Mouse (Mus musculus) testis, postnatal 14 days (tissue): Measurements from ENCODE around the gene Olfr1214.
"Not testable (repeated sequence)": the region's sequence is repeated elsewhere in the genome, so short reads cannot be mapped to it uniquely, and the experiment has no call there.

Source experiments
- DNase-seq: peaks from one replicate; pipeline ENCODE4 v3.0.0; 2021; ENCODE audit warnings: low spot score

Olfr1214 gene

GRCm38 (mm10) chr2:88992553-88992952, at the start of gene Olfr1214:
Gene Olfr1214 (minus strand): TSS chr2:88992653.
- no peak for DNase-seq

- DNase-seq = no peak
Observed at GRCm38 (mm10) chr2:89031965-89032364, 39.5 kb upstream of the Olfr1214 start, which contains the start of gene Olfr1217. Gene Olfr1217 (minus strand): TSS chr2:89032065.

GRCm38 (mm10) chr2:89021436-89021835, 29.0 kb upstream of the Olfr1214 start:
- not testable (repeated sequence) for DNase-seq

GRCm38 (mm10) chr2:89018240-89018639, 25.8 kb upstream of the Olfr1214 start, which contains the start of gene Olfr1216:
Gene Olfr1216 (minus strand): TSS chr2:89018340.
- no peak for DNase-seq

GRCm38 (mm10) chr2:89006873-89007272, 14.4 kb upstream of the Olfr1214 start, which contains the start of gene Olfr1215:
Gene Olfr1215 (minus strand): TSS chr2:89006973.
- no peak for DNase-seq

GRCm38 (mm10) chr2:88980181-88980580, 12.3 kb downstream of the Olfr1214 start, which contains the start of gene Gm13762:
Gene Gm13762 (minus strand): TSS chr2:88980281.
- no peak for DNase-seq

GRCm38 (mm10) chr2:88953669-88954068, 38.8 kb downstream of the Olfr1214 start, which contains the start of gene Olfr1212:
Gene Olfr1212 (plus strand): TSS chr2:88953969.
- DNase-seq = no peak

- DNase-seq = no peak
Observed at GRCm38 (mm10) chr2:88938011-88938410, 54.4 kb downstream of the Olfr1214 start, which contains the start of gene Olfr1211. Gene Olfr1211 (minus strand): TSS chr2:88938111.
